Mouse (Mus musculus) kidney, adult 2 months (tissue): ENCODE data around the gene Atp6v1c2. TPM values are rescaled to one million over a fixed set of nuclear protein-coding genes. Genes with fewer than 3 reads are reported as not detected.

Experiments
- DNase-seq: peaks from one replicate; pipeline ENCODE4 v3.0.0; 2021
- H3K27ac ChIP-seq: fragments of 200-500 bp; 2 replicates; pipeline ENCODE4 v1.5.1; 2012; ENCODE audit warnings: low read depth, low read length, control low read depth, inconsistent platforms; ENCODE audit not compliant: insufficient read depth
- H3K27me3 ChIP-seq: fragments of 200-500 bp; replicated peaks from 2 replicates; pipeline ENCODE4 v1.6.1; 2012; ENCODE audit warnings: mild to moderate bottlenecking, moderate library complexity, low read length, inconsistent platforms; ENCODE audit not compliant: control insufficient read depth, insufficient read depth
- H3K36me3 ChIP-seq: fragments of 200-500 bp; 2 replicates; pipeline ENCODE4 v1.6.1; 2012; ENCODE audit warnings: mild to moderate bottlenecking, moderate library complexity, low read length, inconsistent platforms; ENCODE audit not compliant: control insufficient read depth, insufficient read depth
- H3K4me1 ChIP-seq: fragments of 200-500 bp; 2 replicates; pipeline ENCODE4 v1.6.1; 2011; ENCODE audit warnings: low read length; ENCODE audit not compliant: control insufficient read depth, insufficient read depth
- H3K4me3 ChIP-seq: fragments of 200-500 bp; 2 replicates; pipeline ENCODE4 v1.5.1; 2011; ENCODE audit warnings: mild to moderate bottlenecking, low read depth, low read length, control low read depth; ENCODE audit not compliant: insufficient read depth
- CTCF ChIP-seq: fragments of 200-500 bp; conservative IDR thresholded peaks from 2 replicates; pipeline ENCODE4 v1.5.1; 2011; ENCODE audit warnings: low read depth, mild to moderate bottlenecking, control low read depth, low read length, moderate library complexity, mixed read lengths; ENCODE audit not compliant: insufficient read depth, insufficient read length
- POLR2A ChIP-seq: fragments of 200-500 bp; IDR thresholded peaks from one replicate; pipeline ENCODE4 v1.6.1; 2011; ENCODE audit warnings: low read depth, low read length, control low read depth
- WGBS: fragments of 180-500 bp; shearing (Covaris S2); methylation state at CpG from one replicate; pipeline ENCODE4 v1.1.7; 2018; 5-methylcytosine and 5-hydroxymethylcytosine counted together
- polyA plus RNA-seq: library from polyadenylated mRNA; depleted of rRNA; stranded (reverse); fragments of >200 nt; gene quantifications from 2 replicates; pipeline ENCODE4 v1.2.3, GENCODE M21; 2012

Gene Atp6v1c2
- polyA plus RNA-seq, 1 experiment = 39.9 TPM

DNA sequence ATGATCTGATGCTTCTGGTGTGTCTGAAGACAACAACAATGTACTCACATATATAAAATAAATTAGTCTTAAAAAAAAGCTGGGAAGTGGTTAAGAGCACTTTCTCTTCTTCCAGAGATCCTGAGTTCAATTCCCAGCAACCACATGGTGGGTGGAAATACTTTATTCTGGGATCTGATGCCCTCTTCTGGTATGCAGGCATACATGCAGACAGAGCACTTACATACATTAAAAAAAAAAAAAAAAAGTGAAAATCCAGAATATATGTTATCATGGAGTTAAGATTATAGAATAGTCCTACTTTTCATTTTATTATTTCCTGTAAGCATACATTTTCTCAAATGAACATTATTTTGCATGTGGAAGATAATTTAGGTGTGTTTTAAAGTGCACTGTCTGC is 20.9 kb upstream of the Atp6v1c2 start:
- TF ChIP-seq CTCF = no peak
- TF ChIP-seq POLR2A = no peak
- no peak overlapping the region for H3K27ac ChIP-seq
- DNase-seq = no peak
- no peaks in the 10 kb centered on the region for H3K36me3 ChIP-seq
- H3K4me3 ChIP-seq = no peak overlapping the region
- no peaks in the 10 kb centered on the region for H3K27me3 ChIP-seq
- no peaks in the 10 kb centered on the region; the same call in 1 of the 2 replicates for H3K4me1 ChIP-seq

DNA sequence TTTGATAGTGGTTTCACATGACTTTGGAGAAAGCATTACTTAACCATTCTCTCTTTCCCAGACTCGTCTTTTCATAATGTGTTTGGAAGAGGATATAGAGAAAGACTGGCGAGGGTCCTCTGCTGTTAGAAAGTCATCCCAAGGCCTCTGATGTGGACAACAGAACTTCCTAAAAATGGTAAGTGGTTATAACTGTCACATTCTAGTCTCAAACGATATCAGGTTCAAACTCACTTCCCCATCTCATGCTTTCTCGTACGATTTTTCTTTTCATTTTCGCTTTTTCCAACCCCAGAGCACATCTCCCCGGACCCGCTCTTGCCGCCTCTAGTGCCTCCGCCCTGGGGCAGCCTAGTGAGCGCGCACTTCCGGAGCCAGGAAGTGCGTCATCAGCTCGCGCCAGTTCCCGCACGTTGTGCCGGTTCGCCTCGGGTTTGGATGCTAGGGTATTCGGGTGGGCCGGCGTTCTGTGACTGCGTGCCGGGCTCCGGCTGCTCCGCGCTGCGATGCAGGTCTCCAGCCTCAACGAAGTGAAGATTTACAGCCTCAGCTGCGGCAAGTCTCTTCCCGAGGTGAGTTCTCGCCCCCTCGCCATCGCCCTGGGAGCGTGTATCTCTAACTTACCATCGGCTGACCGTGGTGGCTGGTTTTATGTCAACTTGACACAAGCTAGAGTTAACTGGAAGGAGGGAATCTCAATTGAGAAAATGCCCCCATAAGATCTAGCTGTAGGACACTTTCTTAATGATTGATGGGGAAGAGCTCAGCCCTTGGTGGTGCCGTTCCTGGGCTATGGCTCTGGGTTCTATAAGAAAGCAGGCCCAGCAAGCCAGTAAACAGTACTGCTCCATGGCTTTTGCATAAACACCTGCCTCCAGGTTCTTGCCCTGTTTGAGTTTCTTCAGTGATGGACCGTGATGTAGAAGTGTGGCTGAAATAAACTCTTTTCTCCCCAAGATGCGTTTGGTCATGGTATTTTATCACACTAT is 19.2 kb upstream of the Atp6v1c2 start, which contains the start of gene Nol10:
Nol10 (plus strand) TSS at position 411 of the 989 bp plus-strand sequence.
- H3K27ac ChIP-seq = peak within 1 kb of the TSS; percentile 44; the same call in 1 of the 2 replicates
- H3K4me3 ChIP-seq = peak within 1 kb of the TSS; percentile 96
- under 1% methylated on average over 42 of the region's 42 CpGs for WGBS
- no peaks in the 10 kb centered on the region for H3K36me3 ChIP-seq
- TF ChIP-seq POLR2A (peak; percentile 64), CTCF (no peak)
- peak; percentile 92 for DNase-seq
- H3K27me3 ChIP-seq = no peaks in the 10 kb centered on the region
- no peaks in the 10 kb centered on the region; the same call in 1 of the 2 replicates for H3K4me1 ChIP-seq

DNA sequence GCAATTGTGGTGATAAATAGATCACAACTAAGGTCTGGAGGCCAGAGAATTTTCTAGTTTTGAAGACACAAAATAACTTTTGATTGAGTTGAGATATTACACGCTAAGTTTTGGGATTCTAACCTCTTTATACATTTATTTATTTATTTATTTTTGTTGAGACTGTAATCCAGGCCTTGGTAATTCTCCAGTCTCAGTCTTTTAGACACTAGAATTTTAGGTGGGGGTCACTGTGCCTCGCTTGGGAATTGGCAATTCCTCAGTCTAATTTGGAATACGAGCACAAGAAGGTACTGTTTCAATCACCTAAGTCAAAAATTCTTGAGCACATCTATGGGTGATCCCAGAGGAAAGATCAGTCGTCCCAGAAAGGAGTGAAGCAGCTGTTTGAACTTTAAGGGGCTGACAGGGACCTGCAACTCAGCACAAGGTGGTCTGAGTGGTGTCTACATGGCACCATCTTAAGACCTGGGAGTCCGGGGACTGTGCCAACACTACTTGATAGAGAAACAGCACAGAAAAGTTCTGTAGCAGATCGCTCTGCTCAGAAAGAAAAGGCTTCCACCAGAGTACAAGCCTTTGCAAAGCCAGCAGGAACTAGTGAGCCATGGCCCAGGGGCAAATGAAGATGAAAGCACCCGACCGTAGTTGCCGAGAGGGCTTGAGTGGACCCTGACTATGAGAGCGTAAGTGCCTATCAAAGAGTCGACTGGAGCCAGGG is 18.3 kb upstream of the Atp6v1c2 start:
- no peak for DNase-seq
- WGBS = 36% methylated on average over 11 of the region's 11 CpGs
- Histone ChIP-seq H3K27me3 (no peaks in the 10 kb centered on the region), H3K4me3 (peak overlapping the region; percentile 96), H3K27ac (peak overlapping the region; percentile 44; the same call in 1 of the 2 replicates), H3K36me3 (no peaks in the 10 kb centered on the region), H3K4me1 (no peaks in the 10 kb centered on the region; the same call in 1 of the 2 replicates)
- TF ChIP-seq POLR2A (no peak), CTCF (no peak)

DNA sequence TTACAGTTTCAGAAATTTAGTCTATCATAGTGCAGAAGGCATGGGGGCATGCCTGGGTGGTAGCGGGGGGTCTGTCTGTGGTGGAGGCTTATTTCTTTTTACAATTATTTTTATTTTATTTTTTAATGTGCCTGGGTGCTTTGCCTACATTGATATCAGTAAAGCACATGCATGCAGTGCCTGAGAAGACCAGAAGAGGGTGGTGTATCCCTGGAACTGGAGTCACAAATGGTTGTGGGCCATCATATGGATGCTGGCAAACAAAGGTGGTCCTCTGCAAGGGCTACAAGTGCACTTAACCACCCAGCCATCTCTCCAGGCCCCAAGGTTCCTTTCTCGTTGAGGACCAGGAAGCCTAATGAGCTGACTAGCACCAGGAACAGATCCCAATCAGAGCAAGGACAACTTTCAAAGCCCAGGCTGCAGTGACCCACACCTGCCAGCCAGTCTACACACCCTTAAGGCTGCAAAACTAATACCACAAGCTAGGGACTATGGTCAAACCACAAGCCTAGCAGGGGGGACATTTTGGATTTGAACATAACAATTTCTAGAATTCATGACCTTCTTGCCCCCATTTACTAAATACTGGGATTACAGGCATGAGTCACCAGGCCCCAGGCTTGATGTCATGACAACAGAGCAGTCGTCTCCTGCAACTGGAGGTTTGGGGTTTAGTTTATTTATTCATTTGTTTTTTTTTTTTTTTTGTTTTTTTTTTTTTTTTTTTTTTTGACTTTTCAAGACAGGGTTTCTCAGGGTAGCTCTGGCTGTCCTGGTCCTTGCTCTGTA is 10.2 kb upstream of the Atp6v1c2 start:
- DNase-seq = no peak
- WGBS = 72% methylated on average over 3 of the region's 3 CpGs

DNA sequence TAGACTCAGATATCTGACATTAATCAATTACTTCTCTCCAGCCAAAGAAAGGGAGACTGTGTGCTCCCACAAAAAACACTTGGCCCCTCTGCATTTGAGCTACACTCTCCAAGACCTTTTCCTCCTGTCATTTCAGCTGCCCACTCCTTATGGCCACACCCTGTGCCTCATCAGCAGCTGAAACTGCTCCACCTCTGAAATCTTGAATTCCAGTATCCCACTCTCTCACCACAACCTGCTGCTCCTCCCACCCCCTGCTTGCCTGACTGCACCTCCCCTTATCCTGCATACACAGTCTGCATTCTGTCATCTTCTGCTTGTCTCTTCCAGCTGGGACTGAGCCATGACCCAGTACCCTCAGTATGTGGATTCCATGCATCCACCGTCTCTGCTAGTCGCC is 9.2 kb upstream of the Atp6v1c2 start:
- Histone ChIP-seq H3K4me1 (no peaks in the 10 kb centered on the region), H3K4me3 (no peak overlapping the region), H3K27me3 (no peaks in the 10 kb centered on the region), H3K27ac (no peak overlapping the region), H3K36me3 (no peaks in the 10 kb centered on the region)
- TF ChIP-seq CTCF (no peak), POLR2A (no peak)
- 60% methylated on average over 2 of the region's 2 CpGs for WGBS
- DNase-seq = no peak

More for the DNA sequence above, 10.2 kb upstream of the Atp6v1c2 start:
- H3K27me3 ChIP-seq = no peaks in the 10 kb centered on the region
- H3K4me3 ChIP-seq = no peak overlapping the region
- TF ChIP-seq CTCF (peak; percentile 35; the same call in 1 of the 2 replicates), POLR2A (no peak)
- H3K4me1 ChIP-seq = no peaks in the 10 kb centered on the region
- no peak overlapping the region for H3K27ac ChIP-seq
- no peaks in the 10 kb centered on the region for H3K36me3 ChIP-seq

DNA sequence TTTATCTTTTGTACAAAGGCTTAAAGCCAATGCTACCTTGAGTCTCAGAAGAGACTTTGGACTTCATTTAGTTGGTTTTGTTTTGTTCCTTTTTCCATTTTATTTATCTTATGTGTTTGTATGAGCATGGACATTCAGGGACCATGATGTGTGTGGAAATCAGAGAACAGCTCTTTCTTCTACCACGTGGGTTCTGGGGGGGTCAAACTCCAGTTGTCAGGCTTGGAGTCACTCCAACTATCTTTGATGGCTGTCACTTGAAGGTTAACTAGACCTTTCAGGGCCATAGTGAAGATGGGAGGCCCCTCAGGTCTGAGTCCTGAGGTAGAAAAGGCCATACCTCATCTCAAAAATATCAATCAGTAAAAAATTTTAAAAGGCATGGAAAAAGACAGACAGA is 4.3 kb upstream of the Atp6v1c2 start:
- no peak overlapping the region for H3K27ac ChIP-seq
- no peak overlapping the region for H3K4me3 ChIP-seq
- DNase-seq = peak; percentile 60
- WGBS = 20% methylated on average over 1 of the region's 1 CpGs
- no peaks in the 10 kb centered on the region for H3K36me3 ChIP-seq
- TF ChIP-seq CTCF = no peak
- no peak for TF ChIP-seq POLR2A
- H3K27me3 ChIP-seq = no peaks in the 10 kb centered on the region
- H3K4me1 ChIP-seq = no peaks in the 10 kb centered on the region
